Mouse (Mus musculus): ENCODE measurements around the gene Fam107a. TPM values are rescaled to one million over a fixed set of nuclear protein-coding genes. Genes with fewer than 3 reads are reported as not detected.
A peak's percentile ranks its signal among the peaks of the same experiment; 100 is the strongest.

Fam107a gene
- polyA plus RNA-seq, 1 experiment from 2014 or later, result 0.45 TPM

GRCm38 (mm10) chr14:8342509-8343106, 24.8 kb upstream of the Fam107a start:
- H3K9ac ChIP-seq (ENCODE audit: low read length), result no peak overlapping the region
- no peak overlapping the region for H3K4me3 ChIP-seq (ENCODE audit: low read length)
- peak overlapping the region; percentile 34; the same call in 1 of the 2 replicates for H3K27ac ChIP-seq (ENCODE audit: low read length)
- no peak overlapping the region for H3K4me2 ChIP-seq (ENCODE audit: low read depth, low read length)
- ATAC-seq (replicated peaks; ENCODE audit: extremely low read depth, insufficient read depth, low FRiP score), result peak; percentile 67
- peaks cover 6% of the 10 kb centered on the region; the same call in 1 of the 2 replicates for H3K4me1 ChIP-seq (ENCODE audit: control insufficient read depth, insufficient read depth, low read length)
- H3K27me3 ChIP-seq (ENCODE audit: control insufficient read depth, insufficient read depth, low read length), result no peaks in the 10 kb centered on the region
- no peaks in the 10 kb centered on the region for H3K36me3 ChIP-seq (ENCODE audit: control insufficient read depth, insufficient read depth)
- 28% methylated on average over 4 of the region's 5 CpGs for WGBS
- H3K9me3 ChIP-seq (replicated peaks; ENCODE audit: control insufficient read depth, low read length), result no peaks in the 10 kb centered on the region

GRCm38 (mm10) chr14:8340226-8340625, 22.4 kb upstream of the Fam107a start:
- Histone ChIP-seq H3K27me3 (ENCODE audit: control insufficient read depth, insufficient read depth, low read length) (no peaks in the 10 kb centered on the region), H3K9me3 (replicated peaks; ENCODE audit: control insufficient read depth, low read length) (no peaks in the 10 kb centered on the region), H3K4me3 (ENCODE audit: low read length) (no peak overlapping the region), H3K36me3 (ENCODE audit: control insufficient read depth, insufficient read depth) (no peaks in the 10 kb centered on the region), H3K4me2 (ENCODE audit: low read depth, low read length) (no peak overlapping the region), H3K9ac (ENCODE audit: low read length) (no peak overlapping the region), H3K4me1 (ENCODE audit: control insufficient read depth, insufficient read depth, low read length) (peaks cover 6% of the 10 kb centered on the region; the same call in 1 of the 2 replicates), H3K27ac (ENCODE audit: low read length) (no peak overlapping the region)
- no peak for ATAC-seq (replicated peaks; ENCODE audit: extremely low read depth, insufficient read depth, low FRiP score)
- 56% methylated on average over 4 of the region's 4 CpGs for WGBS

GRCm38 (mm10) chr14:8335947-8336346, 18.1 kb upstream of the Fam107a start:
- Histone ChIP-seq H3K27ac (ENCODE audit: low read length) (no peak overlapping the region), H3K4me1 (ENCODE audit: control insufficient read depth, insufficient read depth, low read length) (peaks cover 5% of the 10 kb centered on the region), H3K4me2 (ENCODE audit: low read depth, low read length) (no peak overlapping the region), H3K27me3 (ENCODE audit: control insufficient read depth, insufficient read depth, low read length) (no peaks in the 10 kb centered on the region), H3K36me3 (ENCODE audit: control insufficient read depth, insufficient read depth) (no peaks in the 10 kb centered on the region), H3K9me3 (replicated peaks; ENCODE audit: control insufficient read depth, low read length) (no peaks in the 10 kb centered on the region), H3K9ac (ENCODE audit: low read length) (no peak overlapping the region), H3K4me3 (ENCODE audit: low read length) (no peak overlapping the region)
- WGBS, result 62% methylated on average over 10 of the region's 10 CpGs
- peak; percentile 37; the same call in 1 of the 2 replicates for ATAC-seq (replicated peaks; ENCODE audit: extremely low read depth, insufficient read depth, low FRiP score)

- Histone ChIP-seq H3K36me3 (ENCODE audit: control insufficient read depth, insufficient read depth) (no peaks in the 10 kb centered on the region), H3K9ac (ENCODE audit: low read length) (no peak overlapping the region), H3K4me3 (ENCODE audit: low read length) (no peak overlapping the region), H3K9me3 (replicated peaks; ENCODE audit: control insufficient read depth, low read length) (no peaks in the 10 kb centered on the region), H3K4me2 (ENCODE audit: low read depth, low read length) (no peak overlapping the region), H3K27ac (ENCODE audit: low read length) (no peak overlapping the region), H3K4me1 (ENCODE audit: control insufficient read depth, insufficient read depth, low read length) (peaks cover 5% of the 10 kb centered on the region), H3K27me3 (ENCODE audit: control insufficient read depth, insufficient read depth, low read length) (no peaks in the 10 kb centered on the region)
- ATAC-seq (replicated peaks; ENCODE audit: extremely low read depth, insufficient read depth, low FRiP score), result no peak
- 70% methylated on average over 3 of the region's 3 CpGs for WGBS
Measured at GRCm38 (mm10) chr14:8334511-8334910, 16.7 kb upstream of the Fam107a start.

GRCm38 (mm10) chr14:8332314-8333252, 14.8 kb upstream of the Fam107a start:
- no peaks in the 10 kb centered on the region for H3K9me3 ChIP-seq (replicated peaks; ENCODE audit: control insufficient read depth, low read length)
- no peak for ATAC-seq (replicated peaks; ENCODE audit: extremely low read depth, insufficient read depth, low FRiP score)
- WGBS, result 77% methylated on average over 11 of the region's 11 CpGs

GRCm38 (mm10) chr14:8331307-8331905, 13.6 kb upstream of the Fam107a start:
- peaks cover 18% of the 10 kb centered on the region for H3K4me1 ChIP-seq (ENCODE audit: control insufficient read depth, insufficient read depth, low read length)
- H3K9me3 ChIP-seq (replicated peaks; ENCODE audit: control insufficient read depth, low read length), result no peaks in the 10 kb centered on the region
- H3K4me3 ChIP-seq (ENCODE audit: low read length), result no peak overlapping the region
- H3K9ac ChIP-seq (ENCODE audit: low read length), result no peak overlapping the region
- H3K27me3 ChIP-seq (ENCODE audit: control insufficient read depth, insufficient read depth, low read length), result no peaks in the 10 kb centered on the region
- WGBS, result 72% methylated on average over 14 of the region's 14 CpGs
- no peak overlapping the region for H3K27ac ChIP-seq (ENCODE audit: low read length)
- no peak overlapping the region for H3K4me2 ChIP-seq (ENCODE audit: low read depth, low read length)
- H3K36me3 ChIP-seq (ENCODE audit: control insufficient read depth, insufficient read depth), result no peaks in the 10 kb centered on the region
- no peak for ATAC-seq (replicated peaks; ENCODE audit: extremely low read depth, insufficient read depth, low FRiP score)

More at GRCm38 (mm10) chr14:8332314-8333252, 14.8 kb upstream of the Fam107a start:
- no peak overlapping the region for H3K27ac ChIP-seq (ENCODE audit: low read length)
- no peaks in the 10 kb centered on the region for H3K27me3 ChIP-seq (ENCODE audit: control insufficient read depth, insufficient read depth, low read length)
- H3K4me2 ChIP-seq (ENCODE audit: low read depth, low read length), result no peak overlapping the region
- no peak overlapping the region for H3K4me3 ChIP-seq (ENCODE audit: low read length)
- peaks cover 9% of the 10 kb centered on the region for H3K4me1 ChIP-seq (ENCODE audit: control insufficient read depth, insufficient read depth, low read length)
- no peak overlapping the region for H3K9ac ChIP-seq (ENCODE audit: low read length)
- no peaks in the 10 kb centered on the region for H3K36me3 ChIP-seq (ENCODE audit: control insufficient read depth, insufficient read depth)

GRCm38 (mm10) chr14:8330390-8330789, 12.6 kb upstream of the Fam107a start:
- no peak overlapping the region for H3K4me2 ChIP-seq (ENCODE audit: low read depth, low read length)
- no peaks in the 10 kb centered on the region for H3K36me3 ChIP-seq (ENCODE audit: control insufficient read depth, insufficient read depth)
- ATAC-seq (replicated peaks; ENCODE audit: extremely low read depth, insufficient read depth, low FRiP score), result no peak
- no peak overlapping the region for H3K4me3 ChIP-seq (ENCODE audit: low read length)
- H3K4me1 ChIP-seq (ENCODE audit: control insufficient read depth, insufficient read depth, low read length), result peaks cover 18% of the 10 kb centered on the region
- H3K27me3 ChIP-seq (ENCODE audit: control insufficient read depth, insufficient read depth, low read length), result no peaks in the 10 kb centered on the region; the same call in 1 of the 2 replicates
- H3K9ac ChIP-seq (ENCODE audit: low read length), result no peak overlapping the region
- H3K9me3 ChIP-seq (replicated peaks; ENCODE audit: control insufficient read depth, low read length), result no peaks in the 10 kb centered on the region
- WGBS, result 54% methylated on average over 6 of the region's 6 CpGs
- no peak overlapping the region for H3K27ac ChIP-seq (ENCODE audit: low read length)

GRCm38 (mm10) chr14:8329552-8329951, 11.7 kb upstream of the Fam107a start:
- Histone ChIP-seq H3K27ac (ENCODE audit: low read length) (no peak overlapping the region), H3K36me3 (ENCODE audit: control insufficient read depth, insufficient read depth) (no peaks in the 10 kb centered on the region), H3K4me3 (ENCODE audit: low read length) (no peak overlapping the region), H3K4me1 (ENCODE audit: control insufficient read depth, insufficient read depth, low read length) (peaks cover 18% of the 10 kb centered on the region), H3K9ac (ENCODE audit: low read length) (no peak overlapping the region), H3K9me3 (replicated peaks; ENCODE audit: control insufficient read depth, low read length) (no peaks in the 10 kb centered on the region), H3K27me3 (ENCODE audit: control insufficient read depth, insufficient read depth, low read length) (no peaks in the 10 kb centered on the region; the same call in 1 of the 2 replicates), H3K4me2 (ENCODE audit: low read depth, low read length) (no peak overlapping the region)
- no peak for ATAC-seq (replicated peaks; ENCODE audit: extremely low read depth, insufficient read depth, low FRiP score)
- 56% methylated on average over 4 of the region's 4 CpGs for WGBS

Measured in heart, embryonic 16.5 days (tissue).